11 mouse cellular contexts compared by ENCODE assay signal in genomic region chr2:3910086-3910891, GRCm38 (mm10).
A peak's percentile ranks its signal among the peaks of the same experiment; 100 is the strongest.
DNase-seq lines count a peak whose midpoint lies in the region; ATAC-seq and TF ChIP-seq lines count a peak whose summit lies in the region.
"Had no signal": no experiment of that assay in that cellular context is flagged by ENCODE, and none has a peak within 500 bp of the region (broad histone marks: within the 10 kb centered on the region; RNA-seq: fewer than 3 reads in every experiment).

No protein-coding gene starts in this region.

- peaks cover 6% of the 10 kb centered on the region for H3K4me1 ChIP-seq in forebrain, embryonic 13.5 days
- H3K4me1 ChIP-seq in forebrain, embryonic 11.5 days (replicated peaks; ENCODE audit: control insufficient read depth, insufficient read depth, low read length), result no peaks in the 10 kb centered on the region
- peaks cover 15% of the 10 kb centered on the region for H3K4me1 ChIP-seq in thymus, adult 2 months (replicated peaks; ENCODE audit: control insufficient read depth, insufficient read depth, low read length)
- no peaks in the 10 kb centered on the region for H3K4me1 ChIP-seq in intestine, postnatal 0 days (replicated peaks; ENCODE audit: control insufficient read depth, insufficient read depth, low read length)
- H3K4me1 ChIP-seq: kidney, embryonic 15.5 days had no signal

- no peak overlapping the region for H3K9ac ChIP-seq in forebrain, embryonic 13.5 days
- no peak overlapping the region for H3K9ac ChIP-seq in forebrain, embryonic 11.5 days (ENCODE audit: low read length)
- no peak overlapping the region for H3K9ac ChIP-seq in intestine, postnatal 0 days (ENCODE audit: low read depth, low read length)
- H3K9ac ChIP-seq: embryonic facial prominence, embryonic 12.5 days; kidney, embryonic 15.5 days had no signal

- peak; percentile 61; the same call in 1 of the 2 replicates for ATAC-seq in forebrain, embryonic 13.5 days
- no peak for ATAC-seq in forebrain, embryonic 11.5 days (replicated peaks; ENCODE audit: low FRiP score)
- peak; percentile 66 for ATAC-seq in megakaryocyte progenitor cell, adult 5-6 weeks (replicated peaks; ENCODE audit: poor library complexity)
- ATAC-seq in intestine, postnatal 0 days, result no peak

- WGBS in forebrain, embryonic 13.5 days, result 80% methylated on average over 9 of the region's 9 CpGs
- 83% methylated on average over 9 of the region's 9 CpGs for WGBS in forebrain, embryonic 11.5 days
- 8% methylated on average over 9 of the region's 9 CpGs for WGBS in thymus, adult 2 months
- 69% methylated on average over 9 of the region's 9 CpGs for WGBS in intestine, postnatal 0 days

- no peak overlapping the region for H3K4me3 ChIP-seq in forebrain, embryonic 13.5 days
- no peak overlapping the region for H3K4me3 ChIP-seq in forebrain, embryonic 11.5 days (ENCODE audit: low read depth, low read length)
- no peak overlapping the region for H3K4me3 ChIP-seq in thymus, adult 2 months (ENCODE audit: control insufficient read depth, insufficient read depth, low read length)
- H3K4me3 ChIP-seq in intestine, postnatal 0 days (ENCODE audit: low read depth, low read length), result no peak overlapping the region
- H3K4me3 ChIP-seq: embryonic facial prominence, embryonic 12.5 days; kidney, embryonic 15.5 days had no signal

- no peak overlapping the region for H3K27ac ChIP-seq in forebrain, embryonic 13.5 days
- H3K27ac ChIP-seq in forebrain, embryonic 11.5 days (ENCODE audit: low read depth, low read length), result no peak overlapping the region
- H3K27ac ChIP-seq in thymus, adult 2 months (ENCODE audit: control insufficient read depth, insufficient read depth, low read length), result 0 out of 2 replicates have a peak overlapping the region, but pooled peaks have one; percentile 19
- H3K27ac ChIP-seq in intestine, postnatal 0 days (ENCODE audit: low read depth, low read length), result no peak overlapping the region
- H3K27ac ChIP-seq: embryonic facial prominence, embryonic 12.5 days; kidney, embryonic 15.5 days had no signal

- H3K36me3 ChIP-seq in forebrain, embryonic 13.5 days (ENCODE audit: poor library complexity, severe bottlenecking), result no peaks in the 10 kb centered on the region
- no peaks in the 10 kb centered on the region for H3K36me3 ChIP-seq in forebrain, embryonic 11.5 days (ENCODE audit: control insufficient read depth, insufficient read depth, low read length)
- no peaks in the 10 kb centered on the region for H3K36me3 ChIP-seq in thymus, adult 2 months (ENCODE audit: control insufficient read depth, insufficient read depth, low read length)
- H3K36me3 ChIP-seq in intestine, postnatal 0 days (ENCODE audit: control insufficient read depth, insufficient read depth), result no peaks in the 10 kb centered on the region
- H3K36me3 ChIP-seq: embryonic facial prominence, embryonic 12.5 days; kidney, embryonic 15.5 days had no signal

- intact Hi-C loops in heart, postnatal 36 days (cut with DNase I), result no loop called here

- H3K4me2 ChIP-seq in forebrain, embryonic 13.5 days, result no peak overlapping the region
- H3K4me2 ChIP-seq in forebrain, embryonic 11.5 days (ENCODE audit: low read depth, low read length, severe bottlenecking), result no peak overlapping the region
- H3K4me2 ChIP-seq in intestine, postnatal 0 days (replicated peaks; ENCODE audit: low read depth), result no peak overlapping the region
- H3K4me2 ChIP-seq: embryonic facial prominence, embryonic 12.5 days; kidney, embryonic 15.5 days; liver, embryonic 11.5 days had no signal

- H3K9me3 ChIP-seq in forebrain, embryonic 13.5 days (replicated peaks), result no peaks in the 10 kb centered on the region
- H3K9me3 ChIP-seq in forebrain, embryonic 11.5 days (ENCODE audit: control insufficient read depth, low read length), result no peaks in the 10 kb centered on the region
- H3K9me3 ChIP-seq in intestine, postnatal 0 days (ENCODE audit: control insufficient read depth), result no peaks in the 10 kb centered on the region
- H3K9me3 ChIP-seq: embryonic facial prominence, embryonic 12.5 days; kidney, embryonic 15.5 days had no signal

- TF ChIP-seq CTCF in thymus, adult 2 months (IDR thresholded peaks at IDR 0.05; ENCODE audit: borderline replicate concordance, control insufficient read depth, extremely low read depth, insufficient read depth, low read length, poor library complexity), result 0 out of 2 replicates have a peak, but pooled peaks have one; percentile 13
- TF ChIP-seq CTCF in intestine, postnatal 0 days (IDR thresholded peaks at IDR 0.05; ENCODE audit: low read depth), result no peak

- no peak for DNase-seq in forebrain, embryonic 11.5 days (ENCODE audit: low spot score)
- DNase-seq in cerebellum, postnatal 10 days, result peak; percentile 47 to 50
- peak; percentile 50 for DNase-seq in thymus, adult 2 months
- DNase-seq in urinary bladder, postnatal 10 days (ENCODE audit: low spot score), result no peak
- DNase-seq in heart, postnatal 36 days, result no peak

- no peak for TF ChIP-seq POLR2A in thymus, adult 2 months (IDR thresholded peaks at IDR 0.05; ENCODE audit: control insufficient read depth, extremely low read depth, insufficient read depth, low read length, poor library complexity)

- no peaks in the 10 kb centered on the region for H3K27me3 ChIP-seq in forebrain, embryonic 13.5 days
- no peaks in the 10 kb centered on the region for H3K27me3 ChIP-seq in forebrain, embryonic 11.5 days (ENCODE audit: control insufficient read depth, insufficient read depth, low read length)
- no peaks in the 10 kb centered on the region for H3K27me3 ChIP-seq in thymus, adult 2 months (ENCODE audit: control insufficient read depth, insufficient read depth, low read length)
- H3K27me3 ChIP-seq in intestine, postnatal 0 days (replicated peaks; ENCODE audit: control insufficient read depth, insufficient read depth, low read length), result no peaks in the 10 kb centered on the region
- H3K27me3 ChIP-seq: embryonic facial prominence, embryonic 12.5 days; kidney, embryonic 15.5 days had no signal

Comparison
In these comparisons a context has a peak if more than half of its experiments do, and no peak if none do; other contexts are left out.
1. ATAC-seq: peak in forebrain, embryonic 13.5 days (single experiment) and megakaryocyte progenitor cell, adult 5-6 weeks (single experiment); none in forebrain, embryonic 11.5 days (single experiment) and intestine, postnatal 0 days (single experiment).
2. DNase-seq: peak in cerebellum, postnatal 10 days (2 of 2) and thymus, adult 2 months (single experiment); none in forebrain, embryonic 11.5 days (single experiment), urinary bladder, postnatal 10 days (single experiment) and heart, postnatal 36 days (0 of 2).